Comparison of ENCODE assay signal across 17 mouse cellular contexts in the genomic region with DNA sequence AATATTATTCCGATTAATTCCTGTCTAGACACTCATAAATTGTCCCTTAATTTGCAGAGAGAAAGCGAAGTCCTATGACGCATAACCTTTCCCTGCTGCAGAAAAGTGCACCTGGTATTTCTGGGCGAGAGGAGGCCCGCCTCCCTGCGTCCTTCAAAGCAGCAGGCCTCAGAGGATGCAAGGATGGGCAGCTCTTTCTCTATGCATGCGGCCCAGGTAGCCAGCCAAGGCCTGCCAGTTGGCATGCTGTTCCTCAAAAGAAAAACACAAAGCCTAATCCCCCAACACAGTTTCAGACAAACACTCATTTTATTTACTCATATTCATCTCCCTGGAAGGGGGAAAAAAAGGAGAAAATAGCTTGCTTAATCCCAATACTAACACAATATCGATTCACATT.
"Had no signal": no experiment of that assay in that cellular context is flagged by ENCODE, and none has a peak within 500 bp of the region (broad histone marks: within the 10 kb centered on the region; RNA-seq: fewer than 3 reads in every experiment).

No protein-coding gene starts in this region.

- H3K9me3 ChIP-seq: liver, embryonic 13.5 days; midbrain, embryonic 12.5 days; neural tube, embryonic 12.5 days; neural tube, embryonic 15.5 days had no signal

- H3K9ac ChIP-seq: liver, embryonic 13.5 days; midbrain, embryonic 12.5 days; neural tube, embryonic 12.5 days; neural tube, embryonic 15.5 days had no signal

- H3K4me3 ChIP-seq: liver, embryonic 13.5 days; midbrain, embryonic 12.5 days; neural tube, embryonic 12.5 days; neural tube, embryonic 15.5 days had no signal

- H3K4me1 ChIP-seq: liver, embryonic 13.5 days; neural tube, embryonic 12.5 days had no signal

- H3K27ac ChIP-seq: liver, embryonic 13.5 days; midbrain, embryonic 12.5 days; neural tube, embryonic 12.5 days; neural tube, embryonic 15.5 days had no signal

- H3K27me3 ChIP-seq: liver, embryonic 13.5 days; midbrain, embryonic 12.5 days; neural tube, embryonic 12.5 days; neural tube, embryonic 15.5 days had no signal

- H3K36me3 ChIP-seq: liver, embryonic 13.5 days; midbrain, embryonic 12.5 days; neural tube, embryonic 12.5 days; neural tube, embryonic 15.5 days had no signal

- ATAC-seq: intestine, postnatal 0 days had no signal

- DNase-seq: kidney, adult 2 months; kidney, postnatal 10 days; kidney, postnatal 36 days; liver, embryonic 13.5 days; lung, adult 2 months; lung, postnatal 14 days; lung, postnatal 4 days; right cerebral cortex, adult 18-20 months; right cerebral cortex, postnatal 14 days; right cerebral cortex, postnatal 4 days; thymus, adult 2 months; thymus, postnatal 14 days; thymus, postnatal 4 days had no signal

- H3K4me2 ChIP-seq: liver, embryonic 13.5 days; midbrain, embryonic 12.5 days; neural tube, embryonic 12.5 days; neural tube, embryonic 15.5 days had no signal
